Mouse (Mus musculus) heart, embryonic 12.5 days (tissue): ENCODE data around the gene Ppp5c. TPM values are rescaled to one million over a fixed set of nuclear protein-coding genes. Genes with fewer than 3 reads are reported as not detected.

Experiments
- ATAC-seq: fragments of 200-750 bp; cut with Nextera tagmentation; 2 replicates; pipeline ENCODE4 v1.8.0; 2017; ENCODE audit warnings: moderate TSS enrichment, moderate library complexity; ENCODE audit not compliant: insufficient number of reproducible peaks, low FRiP score
- H3K27ac ChIP-seq: fragments of 300-500 bp; sonication (generic); 2 replicates; pipeline ENCODE4 v1.5.1; 2016; ENCODE audit warnings: mild to moderate bottlenecking, moderate library complexity; ENCODE audit not compliant: poor library complexity, severe bottlenecking
- H3K27me3 ChIP-seq: fragments of 300-500 bp; sonication (generic); replicated peaks from 2 replicates; pipeline ENCODE4 v1.6.1; 2016; ENCODE audit warnings: mild to moderate bottlenecking, moderate library complexity
- H3K36me3 ChIP-seq: fragments of 300-500 bp; sonication (generic); 2 replicates; pipeline ENCODE4 v1.6.1; 2016; ENCODE audit warnings: mild to moderate bottlenecking, moderate library complexity
- H3K4me1 ChIP-seq: fragments of 300-500 bp; sonication (generic); replicated peaks from 2 replicates; pipeline ENCODE4 v1.6.1; 2016; ENCODE audit warnings: mild to moderate bottlenecking
- H3K4me2 ChIP-seq: fragments of 300-500 bp; sonication (generic); 2 replicates; pipeline ENCODE4 v1.6.1; 2016; ENCODE audit warnings: mild to moderate bottlenecking, moderate library complexity
- H3K4me3 ChIP-seq: fragments of 300-500 bp; sonication (generic); 2 replicates; pipeline ENCODE4 v1.5.1; 2016; ENCODE audit warnings: mild to moderate bottlenecking
- H3K9ac ChIP-seq: fragments of 300-500 bp; sonication (generic); 2 replicates; pipeline ENCODE4 v1.6.1; 2016; ENCODE audit warnings: mild to moderate bottlenecking, moderate library complexity
- H3K9me3 ChIP-seq: fragments of 300-500 bp; sonication (generic); replicated peaks from 2 replicates; pipeline ENCODE4 v1.6.1; 2016; ENCODE audit warnings: mild to moderate bottlenecking, moderate library complexity
- WGBS: fragments of 180-500 bp; shearing (Covaris S2); methylation state at CpG from one replicate; pipeline ENCODE4 v1.1.7; 2016; 5-methylcytosine and 5-hydroxymethylcytosine counted together
- polyA plus RNA-seq: library from polyadenylated mRNA; unstranded; fragments of >200 nt; fragmentation: Nextera tagmentation; extraction: Ambion mirVana; gene quantifications from 2 replicates; pipeline ENCODE4 v1.2.1, GENCODE M21; 2016

The Ppp5c gene
- polyA plus RNA-seq, 1 experiment from 2014 or later: 91.9 TPM

DNA sequence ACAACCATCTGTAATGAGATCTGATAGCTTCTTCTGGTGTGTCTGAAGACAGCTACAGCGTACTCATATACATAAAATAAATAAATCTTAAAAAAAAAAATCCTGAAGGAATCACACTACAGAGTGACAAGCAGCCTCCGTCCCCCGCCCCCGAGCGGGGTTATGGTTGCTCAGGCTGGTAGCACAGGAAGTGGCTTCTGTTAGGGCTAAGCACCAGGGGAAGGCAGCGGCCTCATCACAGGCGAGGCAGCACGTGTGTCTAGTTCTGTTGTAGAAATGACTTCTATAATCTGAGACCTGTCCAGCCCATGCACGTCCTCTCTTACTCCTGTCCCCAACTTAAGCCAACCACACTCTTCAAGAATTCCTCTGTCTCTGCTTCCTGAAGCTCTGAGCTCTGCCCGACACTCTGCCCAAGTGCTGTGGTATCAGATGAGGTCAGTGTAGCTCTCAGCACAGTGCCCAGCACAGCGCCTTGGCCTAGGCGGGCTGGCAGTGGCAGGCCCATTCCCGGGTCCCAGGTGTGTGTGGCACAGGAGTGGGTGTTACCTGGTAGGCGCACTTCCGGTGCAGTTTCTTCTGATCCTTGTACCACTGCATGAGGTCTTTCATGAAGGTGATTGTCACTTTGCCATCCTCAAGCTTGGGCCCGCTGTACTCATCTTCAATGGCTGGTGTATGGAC is 18.3 kb downstream of the Ppp5c start:
- Histone ChIP-seq H3K4me2 (no peak overlapping the region), H3K36me3 (peaks cover 98% of the 10 kb centered on the region), H3K27me3 (no peaks in the 10 kb centered on the region), H3K27ac (no peak overlapping the region), H3K4me1 (no peaks in the 10 kb centered on the region), H3K9me3 (no peaks in the 10 kb centered on the region), H3K4me3 (no peak overlapping the region), H3K9ac (no peak overlapping the region; the same call in 1 of the 2 replicates)
- 91% methylated on average over 16 of the region's 16 CpGs for WGBS
- ATAC-seq: no peak

- ATAC-seq: no peak
- WGBS: 78% methylated on average over 4 of the region's 4 CpGs
- no peaks in the 10 kb centered on the region for H3K9me3 ChIP-seq
- no peak overlapping the region for H3K4me3 ChIP-seq
- H3K9ac ChIP-seq: no peak overlapping the region
- H3K36me3 ChIP-seq: peaks cover 92% of the 10 kb centered on the region
- no peaks in the 10 kb centered on the region for H3K27me3 ChIP-seq
- H3K4me2 ChIP-seq: no peak overlapping the region
- H3K4me1 ChIP-seq: 0 out of 2 replicates have a peak, but pooled peaks cover 3% of the 10 kb centered on the region
- H3K27ac ChIP-seq: no peak overlapping the region
These were observed 20.4 kb downstream of the Ppp5c start for GRCm38 (mm10) chr7:17007300-17007699.

DNA sequence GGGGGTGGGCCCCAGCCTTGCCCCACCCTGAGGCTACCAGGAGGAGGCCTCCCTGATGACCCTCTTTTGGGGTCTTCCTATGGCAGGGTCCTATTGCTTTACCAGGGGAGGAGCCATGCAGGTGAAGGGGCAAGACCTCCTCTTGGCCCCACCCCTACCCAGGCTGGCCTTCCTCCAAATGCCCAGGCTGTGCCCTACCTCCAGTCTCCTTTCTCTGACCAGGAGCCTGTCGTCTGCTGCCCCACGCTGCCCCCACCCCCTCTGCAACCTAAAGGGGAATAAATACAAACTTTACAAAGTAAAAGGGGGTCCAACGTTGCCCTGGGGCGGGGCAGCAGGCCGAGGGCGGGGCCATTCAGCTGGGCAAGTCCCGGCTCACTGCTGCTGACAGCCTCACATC is 23.0 kb downstream of the Ppp5c start:
- Histone ChIP-seq H3K9me3 (no peaks in the 10 kb centered on the region), H3K27ac (no peak overlapping the region), H3K4me3 (no peak overlapping the region), H3K27me3 (no peaks in the 10 kb centered on the region), H3K4me1 (0 out of 2 replicates have a peak, but pooled peaks cover 3% of the 10 kb centered on the region), H3K36me3 (peaks cover 84% of the 10 kb centered on the region), H3K4me2 (no peak overlapping the region), H3K9ac (no peak overlapping the region)
- no peak for ATAC-seq
- 81% methylated on average over 7 of the region's 7 CpGs for WGBS

GRCm38 (mm10) chr7:17003230-17003960 is 24.3 kb downstream of the Ppp5c start:
- 81% methylated on average over 7 of the region's 7 CpGs for WGBS
- peaks cover 13% of the 10 kb centered on the region for H3K4me1 ChIP-seq
- no peaks in the 10 kb centered on the region for H3K9me3 ChIP-seq
- H3K27ac ChIP-seq: no peak overlapping the region
- no peaks in the 10 kb centered on the region for H3K27me3 ChIP-seq
- H3K9ac ChIP-seq: no peak overlapping the region
- H3K4me3 ChIP-seq: no peak overlapping the region
- H3K36me3 ChIP-seq: peaks cover 82% of the 10 kb centered on the region
- no peak for ATAC-seq
- H3K4me2 ChIP-seq: no peak overlapping the region

GRCm38 (mm10) chr7:17002375-17003195 is 25.1 kb downstream of the Ppp5c start:
- 17% methylated on average over 7 of the region's 7 CpGs for WGBS
- no peaks in the 10 kb centered on the region for H3K27me3 ChIP-seq
- H3K9me3 ChIP-seq: no peaks in the 10 kb centered on the region
- H3K4me2 ChIP-seq: no peak overlapping the region
- no peak overlapping the region for H3K27ac ChIP-seq
- H3K4me1 ChIP-seq: peaks cover 21% of the 10 kb centered on the region
- H3K4me3 ChIP-seq: no peak overlapping the region
- no peak overlapping the region for H3K9ac ChIP-seq
- peaks cover 82% of the 10 kb centered on the region for H3K36me3 ChIP-seq
- ATAC-seq: no peak

GRCm38 (mm10) chr7:16999650-17000049 is 28.1 kb downstream of the Ppp5c start:
- Histone ChIP-seq H3K4me1 (peaks cover 50% of the 10 kb centered on the region), H3K9ac (no peak overlapping the region), H3K4me3 (no peak overlapping the region), H3K27ac (peak overlapping the region; percentile 11), H3K9me3 (no peaks in the 10 kb centered on the region), H3K4me2 (no peak overlapping the region), H3K27me3 (no peaks in the 10 kb centered on the region), H3K36me3 (peaks cover 81% of the 10 kb centered on the region)
- 31% methylated on average over 4 of the region's 4 CpGs for WGBS
- ATAC-seq: 0 out of 2 replicates have a peak, but pooled peaks have one; percentile 15

DNA sequence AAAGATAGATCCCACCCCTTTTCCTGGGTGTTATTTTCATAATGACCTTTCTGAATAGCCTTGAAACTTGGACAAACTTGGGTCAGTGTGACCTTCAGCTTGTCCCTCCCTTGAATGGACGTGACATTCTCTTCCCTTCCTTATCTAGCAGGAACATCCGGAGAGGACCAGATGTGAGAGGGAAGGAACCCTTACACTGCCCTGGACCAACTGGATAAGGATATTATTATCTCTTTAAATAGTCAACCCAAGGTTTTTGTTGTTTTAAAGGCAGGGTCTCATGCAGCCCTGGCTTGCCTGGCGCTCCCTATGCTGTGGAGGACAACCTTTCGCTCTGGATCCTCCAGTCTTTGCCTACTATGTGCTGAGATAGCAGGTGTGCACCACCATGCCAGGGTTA is 28.5 kb downstream of the Ppp5c start:
- no peaks in the 10 kb centered on the region for H3K27me3 ChIP-seq
- H3K36me3 ChIP-seq: peaks cover 77% of the 10 kb centered on the region
- no peak overlapping the region for H3K4me3 ChIP-seq
- peaks cover 50% of the 10 kb centered on the region for H3K4me1 ChIP-seq
- H3K4me2 ChIP-seq: no peak overlapping the region
- 44% methylated on average over 4 of the region's 4 CpGs for WGBS
- ATAC-seq: peak; percentile 15; the same call in 1 of the 2 replicates
- H3K9ac ChIP-seq: no peak overlapping the region
- no peaks in the 10 kb centered on the region for H3K9me3 ChIP-seq
- peak overlapping the region; percentile 11 for H3K27ac ChIP-seq

DNA sequence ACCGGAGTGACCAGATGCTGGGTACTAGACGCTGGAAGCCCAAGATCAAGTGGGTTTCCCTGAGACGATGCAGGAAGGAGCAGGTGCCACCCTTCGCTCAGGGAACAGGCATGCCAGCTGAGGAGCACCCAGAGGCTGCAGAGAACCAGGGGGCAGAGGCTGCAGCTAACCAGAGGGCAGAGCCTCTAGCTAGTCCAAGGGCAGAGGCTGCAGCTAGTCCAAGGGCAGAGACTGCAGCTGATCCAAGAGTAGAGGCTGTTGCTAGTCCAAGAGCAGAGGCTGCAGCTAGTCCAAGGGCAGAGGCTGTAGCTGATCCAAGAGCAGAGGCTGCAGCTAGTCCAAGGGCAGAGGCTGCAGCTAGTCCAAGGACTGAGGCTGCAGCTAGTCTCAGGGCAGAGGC is 32.4 kb downstream of the Ppp5c start:
- H3K36me3 ChIP-seq: peaks cover 54% of the 10 kb centered on the region
- no peaks in the 10 kb centered on the region for H3K9me3 ChIP-seq
- peak overlapping the region; percentile 91 for H3K4me2 ChIP-seq
- H3K27ac ChIP-seq: 0 out of 2 replicates have a peak overlapping the region, but pooled peaks have one; percentile 20
- H3K27me3 ChIP-seq: no peaks in the 10 kb centered on the region
- H3K4me3 ChIP-seq: peak overlapping the region; percentile 79
- peaks cover 70% of the 10 kb centered on the region for H3K4me1 ChIP-seq
- peak overlapping the region; percentile 95 for H3K9ac ChIP-seq
- 90% methylated on average over 4 of the region's 4 CpGs for WGBS
- no peak for ATAC-seq

DNA sequence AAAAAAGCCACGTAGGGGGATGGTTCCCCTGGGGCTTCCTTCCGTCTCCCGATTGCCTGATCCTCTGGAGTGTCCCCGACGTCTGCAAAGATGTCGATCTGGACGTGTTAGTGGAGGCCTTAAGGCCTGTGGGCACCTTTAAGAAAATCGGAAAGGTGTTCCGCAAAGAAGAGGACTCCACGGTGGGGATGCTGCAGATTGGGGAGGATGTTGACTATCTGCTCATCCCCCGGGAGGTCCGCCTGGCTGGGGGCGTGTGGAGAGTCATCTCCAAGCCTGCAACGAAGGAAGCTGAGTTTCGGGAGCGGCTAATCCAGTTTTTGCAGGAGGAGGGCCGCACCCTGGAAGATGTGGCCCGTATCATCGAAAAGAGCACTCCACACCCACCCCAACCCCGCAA is 33.3 kb downstream of the Ppp5c start:
- Histone ChIP-seq H3K9me3 (0 out of 2 replicates have a peak, but pooled peaks cover 2% of the 10 kb centered on the region), H3K4me3 (peak overlapping the region; percentile 79), H3K27ac (peak overlapping the region; percentile 90), H3K4me2 (peak overlapping the region; percentile 91), H3K36me3 (peaks cover 46% of the 10 kb centered on the region), H3K4me1 (peaks cover 74% of the 10 kb centered on the region), H3K27me3 (no peaks in the 10 kb centered on the region), H3K9ac (peak overlapping the region; percentile 95)
- WGBS: 1% methylated on average over 20 of the region's 20 CpGs
- no peak for ATAC-seq

DNA sequence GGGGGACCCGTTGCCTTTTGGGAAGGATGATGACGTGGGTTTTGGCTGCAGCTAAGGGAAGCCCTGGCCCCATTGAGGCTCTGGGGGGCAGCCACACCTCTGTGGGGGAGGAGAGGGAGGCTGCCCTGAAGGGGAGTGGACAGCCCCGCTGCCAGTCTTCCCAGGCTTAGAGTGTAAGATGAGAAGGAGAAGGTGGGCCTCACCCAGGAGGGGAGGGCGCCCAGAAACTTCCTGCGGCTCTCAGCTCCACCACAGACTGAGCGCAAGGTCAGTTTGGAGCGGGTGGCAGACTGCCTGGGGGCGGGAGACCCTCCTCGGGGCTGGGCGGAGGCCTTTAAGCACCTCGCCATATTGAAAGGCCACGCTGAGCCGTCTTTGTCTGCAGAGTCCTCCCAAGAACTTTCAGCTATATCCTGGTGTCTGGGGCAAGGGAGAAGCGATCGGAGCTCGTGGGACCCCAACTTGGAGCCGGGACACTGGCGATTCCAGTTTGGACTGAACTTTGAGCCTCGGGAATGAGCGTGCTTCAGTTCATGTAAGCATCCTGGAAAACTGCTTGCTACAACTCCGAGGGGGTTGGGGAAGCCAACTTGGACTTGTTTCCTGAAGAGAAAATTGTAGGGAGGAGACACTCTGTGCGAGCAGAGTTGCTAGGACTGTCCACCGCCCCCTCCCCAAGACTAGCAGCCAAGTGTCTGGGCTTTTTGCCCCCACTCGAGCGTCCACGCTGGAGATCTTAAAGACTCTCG is 33.9 kb downstream of the Ppp5c start:
- 0 out of 2 replicates have a peak, but pooled peaks cover 2% of the 10 kb centered on the region for H3K9me3 ChIP-seq
- H3K27ac ChIP-seq: peak overlapping the region; percentile 90
- ATAC-seq: peak; percentile 94
- H3K9ac ChIP-seq: peak overlapping the region; percentile 95
- H3K27me3 ChIP-seq: no peaks in the 10 kb centered on the region
- H3K4me2 ChIP-seq: peak overlapping the region; percentile 91
- peaks cover 40% of the 10 kb centered on the region for H3K36me3 ChIP-seq
- WGBS: under 1% methylated on average over 27 of the region's 27 CpGs
- H3K4me1 ChIP-seq: peaks cover 70% of the 10 kb centered on the region
- H3K4me3 ChIP-seq: peak overlapping the region; percentile 79
